Mouse (Mus musculus) brain, embryonic 14.5 days (tissue): ENCODE measurements around the gene Rnf157. TPM values are rescaled to one million over a fixed set of nuclear protein-coding genes. Genes with fewer than 3 reads are reported as not detected.
"Not testable (repeated sequence)": the region's sequence is repeated elsewhere in the genome, so short reads cannot be mapped to it uniquely, and the experiment has no call there.

Experiments used
- DNase-seq: peaks from one replicate; pipeline ENCODE4 v3.0.0-alpha.2; 2011; ENCODE audit warnings: low read depth
- CTCF ChIP-seq: fragments of 200-500 bp; IDR thresholded peaks from 2 replicates; pipeline ENCODE4 v1.5.1; 2012; ENCODE audit warnings: inconsistent platforms, mild to moderate bottlenecking, moderate library complexity, borderline replicate concordance; ENCODE audit not compliant: insufficient read depth, insufficient read length; ENCODE audit errors: extremely low read depth
- POLR2A ChIP-seq: fragments of 200-500 bp; IDR thresholded peaks from 2 replicates; pipeline ENCODE4 v1.6.1; 2012; ENCODE audit warnings: mild to moderate bottlenecking, inconsistent platforms, borderline replicate concordance; ENCODE audit not compliant: poor library complexity, insufficient read depth, insufficient read length, severe bottlenecking; ENCODE audit errors: extremely low read depth
- polyA plus RNA-seq: library from polyadenylated mRNA; depleted of rRNA; stranded (reverse); fragments of >200 nt; gene quantifications from 2 replicates; pipeline ENCODE4 v1.2.3, GENCODE M21; 2012

The Rnf157 gene
- polyA plus RNA-seq, 1 experiment: 97.3 TPM

- TF ChIP-seq POLR2A (no peak), CTCF (no peak)
- DNase-seq: peak; percentile 83
Observed at GRCm38 (mm10) chr11:116411582-116411981, 1.2 kb downstream of the Rnf157 start.

GRCm38 (mm10) chr11:116410415-116410814 lies 2.4 kb downstream of the Rnf157 start:
- DNase-seq: not testable (repeated sequence)

- no peak for DNase-seq
- TF ChIP-seq POLR2A (no peak), CTCF (no peak)
Observed at GRCm38 (mm10) chr11:116409008-116409407, 3.8 kb downstream of the Rnf157 start.

- no peak for TF ChIP-seq CTCF
- no peak for TF ChIP-seq POLR2A
- DNase-seq: no peak
Observed at GRCm38 (mm10) chr11:116406231-116406728, 6.6 kb downstream of the Rnf157 start.

- TF ChIP-seq POLR2A: no peak
- no peak for TF ChIP-seq CTCF
- DNase-seq: no peak
Observed at GRCm38 (mm10) chr11:116405601-116406000, 7.2 kb downstream of the Rnf157 start.

GRCm38 (mm10) chr11:116400560-116400959 lies 12.3 kb downstream of the Rnf157 start:
- DNase-seq: no peak
- TF ChIP-seq CTCF (no peak), POLR2A (no peak)

- no peak for TF ChIP-seq POLR2A
- no peak for TF ChIP-seq CTCF
- no peak for DNase-seq
Observed at GRCm38 (mm10) chr11:116398348-116398677, 14.5 kb downstream of the Rnf157 start.

GRCm38 (mm10) chr11:116397517-116398347 lies 15.1 kb downstream of the Rnf157 start:
- TF ChIP-seq POLR2A (no peak), CTCF (no peak)

GRCm38 (mm10) chr11:116396934-116397330 lies 15.9 kb downstream of the Rnf157 start:
- no peak for DNase-seq
- TF ChIP-seq CTCF: no peak
- no peak for TF ChIP-seq POLR2A

More at GRCm38 (mm10) chr11:116397517-116398347, 15.1 kb downstream of the Rnf157 start:
- no peak for DNase-seq

GRCm38 (mm10) chr11:116396276-116396933 lies 16.4 kb downstream of the Rnf157 start:
- no peak for DNase-seq
- TF ChIP-seq CTCF: no peak
- TF ChIP-seq POLR2A: no peak

GRCm38 (mm10) chr11:116394769-116395168 lies 18.1 kb downstream of the Rnf157 start:
- no peak for TF ChIP-seq POLR2A
- TF ChIP-seq CTCF: no peak
- DNase-seq: no peak

- TF ChIP-seq POLR2A (no peak), CTCF (no peak)
- DNase-seq: peak; percentile 66
Observed at GRCm38 (mm10) chr11:116388841-116389480, 23.9 kb downstream of the Rnf157 start.
